Mouse (Mus musculus) MEL (cell line): ENCODE measurements at regions not wholly inside any gene's neighbourhood (a gene's known extent, or its start where the extent isn't known, plus 50 kb on each side); places are given as distances from the start of the nearest gene placed in this dataset.

Source experiments
- DNase-seq: peaks from one replicate; pipeline ENCODE4 v3.0.0; 2011; ENCODE audit warnings: low read depth, low spot score
- H3K27ac ChIP-seq: 2 replicates; pipeline ENCODE4 v1.5.1; 2012; ENCODE audit warnings: low read depth, mild to moderate bottlenecking, control low read depth, low read length, moderate library complexity; ENCODE audit not compliant: control insufficient read depth
- H3K27me3 ChIP-seq, 2 experiments: fragments of 150-350 bp in 1 of 2; sonication (generic) in 1 of 2; 2 replicates each; pipeline ENCODE4 v1.6.1; 2012; ENCODE audit warnings: low read length in 2 of 2, mild to moderate bottlenecking in 2 of 2, improper control_type of control experiment in 1 of 2, moderate library complexity in 1 of 2; ENCODE audit not compliant: insufficient read depth in 2 of 2, control insufficient read depth in 1 of 2
- H3K36me3 ChIP-seq, 2 experiments: 2 replicates each; pipeline ENCODE4 v1.6.1; 2012 to 2014; ENCODE audit warnings: low read length in 2 of 2, improper control_type of control experiment in 1 of 2, inconsistent platforms in 1 of 2, mild to moderate bottlenecking in 1 of 2; ENCODE audit not compliant: insufficient read depth in 2 of 2, control insufficient read depth in 1 of 2
- H3K4me1 ChIP-seq, 2 experiments: fragments of 150-350 bp in 1 of 2; sonication (generic) in 1 of 2; 2 replicates each; pipeline ENCODE4 v1.6.1; 2012; ENCODE audit warnings: low read length in 2 of 2, improper control_type of control experiment in 1 of 2, mild to moderate bottlenecking in 1 of 2; ENCODE audit not compliant: insufficient read depth in 2 of 2, control insufficient read depth in 1 of 2
- H3K4me3 ChIP-seq, 2 experiments: fragments of 150-350 bp in 1 of 2; sonication (generic) in 1 of 2; 2 replicates each; pipeline ENCODE4 v1.5.1; 2012; ENCODE audit warnings: low read depth in 2 of 2, low read length in 2 of 2, mild to moderate bottlenecking in 2 of 2, moderate library complexity in 2 of 2, control low read depth in 1 of 2, improper control_type of control experiment in 1 of 2; ENCODE audit not compliant: control insufficient read depth in 1 of 2, insufficient read depth in 1 of 2
- H3K79me2 ChIP-seq: 2 replicates; pipeline ENCODE4 v1.6.1; 2012; ENCODE audit warnings: mild to moderate bottlenecking, low read length, moderate library complexity; ENCODE audit not compliant: control insufficient read depth, poor library complexity, insufficient read depth
- H3K9ac ChIP-seq: 2 replicates; pipeline ENCODE4 v1.6.1; 2012; ENCODE audit warnings: low read depth, mild to moderate bottlenecking, control low read depth, low read length, moderate library complexity; ENCODE audit not compliant: control insufficient read depth, poor library complexity, severe bottlenecking
- H3K9me3 ChIP-seq: fragments of 150-350 bp; sonication (generic); replicated peaks from 2 replicates; pipeline ENCODE4 v1.6.1; 2012; ENCODE audit warnings: mild to moderate bottlenecking, low read length, improper control_type of control experiment, moderate library complexity; ENCODE audit not compliant: insufficient read depth
- BHLHE40 ChIP-seq: IDR thresholded peaks from 2 replicates; pipeline ENCODE4 v1.6.1; 2012; ENCODE audit warnings: low read depth, mild to moderate bottlenecking, inconsistent platforms, low read length, improper control_type of control experiment, borderline replicate concordance
- CHD2 ChIP-seq: IDR thresholded peaks from 2 replicates; pipeline ENCODE4 v1.6.1; 2011; ENCODE audit warnings: low read length, improper control_type of control experiment
- CTCF ChIP-seq, 3 experiments: IDR thresholded peaks in 2 of 3; conservative IDR thresholded peaks in 1 of 3; 2 replicates each; pipeline ENCODE4 v1.5.1; 2011 to 2012; ENCODE audit warnings: low read length in 3 of 3, low read depth in 2 of 3, mild to moderate bottlenecking in 2 of 3, improper control_type of control experiment in 1 of 3, inconsistent platforms in 1 of 3, mixed read lengths in 1 of 3, moderate library complexity in 1 of 3; ENCODE audit not compliant: control insufficient read depth in 1 of 3, insufficient read depth in 1 of 3, poor library complexity in 1 of 3, severe bottlenecking in 1 of 3
- HCFC1 ChIP-seq: IDR thresholded peaks from 2 replicates; pipeline ENCODE4 v1.6.1; 2012; ENCODE audit warnings: low read depth, mild to moderate bottlenecking, inconsistent platforms, low read length, improper control_type of control experiment, moderate library complexity
- MXI1 ChIP-seq: IDR thresholded peaks from 2 replicates; pipeline ENCODE4 v1.6.1; 2011; ENCODE audit warnings: mild to moderate bottlenecking, low read depth, low read length, improper control_type of control experiment
- MYC ChIP-seq: IDR thresholded peaks from 2 replicates; pipeline ENCODE4 v1.6.1; 2011; ENCODE audit warnings: low read depth, mild to moderate bottlenecking, low read length, improper control_type of control experiment, moderate library complexity
- POLR2AphosphoS2 ChIP-seq: IDR thresholded peaks from 2 replicates; pipeline ENCODE4 v1.6.1; 2011; ENCODE audit warnings: low read length, improper control_type of control experiment
- POLR2AphosphoS5 ChIP-seq: IDR thresholded peaks from 2 replicates; pipeline ENCODE4 v1.6.1; 2012; ENCODE audit warnings: low read depth, borderline replicate concordance, mild to moderate bottlenecking, inconsistent platforms, low read length, moderate library complexity, mixed read lengths
- RCOR1 ChIP-seq: IDR thresholded peaks from 2 replicates; pipeline ENCODE4 v1.6.1; 2012; ENCODE audit warnings: low read depth, mild to moderate bottlenecking, inconsistent platforms, low read length, improper control_type of control experiment
- SMC3 ChIP-seq: IDR thresholded peaks from 2 replicates; pipeline ENCODE4 v1.6.1; 2011; ENCODE audit warnings: low read depth, low read length, improper control_type of control experiment
- TAL1 ChIP-seq: IDR thresholded peaks from 2 replicates; pipeline ENCODE4 v1.6.1; 2012; ENCODE audit warnings: mild to moderate bottlenecking, inconsistent platforms, low read length, moderate library complexity, mixed read lengths
- TBP ChIP-seq: IDR thresholded peaks from 2 replicates; pipeline ENCODE4 v1.8.0; 2011; ENCODE audit warnings: low read depth, low read length, improper control_type of control experiment
- ZC3H11A ChIP-seq: IDR thresholded peaks from 2 replicates; pipeline ENCODE4 v1.6.1; 2012; ENCODE audit warnings: low read depth, mild to moderate bottlenecking, inconsistent platforms, low read length, improper control_type of control experiment
- ZKSCAN1 ChIP-seq: IDR thresholded peaks from 2 replicates; pipeline ENCODE4 v1.6.1; 2012; ENCODE audit warnings: low read depth, mild to moderate bottlenecking, inconsistent platforms, low read length, improper control_type of control experiment, moderate library complexity
- ZMIZ1 ChIP-seq: IDR thresholded peaks from 2 replicates; pipeline ENCODE4 v1.6.1; 2012; ENCODE audit warnings: low read depth, mild to moderate bottlenecking, inconsistent platforms, low read length, improper control_type of control experiment, moderate library complexity

GRCm38 (mm10) chr12:54572866-54573265 lies 83.5 kb downstream of the Sptssa start:
- Histone ChIP-seq H3K79me2 (no peaks in the 10 kb centered on the region), H3K36me3 (no peaks in the 10 kb centered on the region), H3K4me3 (no peak overlapping the region), H3K27me3 (peaks cover 0 to 1% of the 10 kb centered on the region in 2 experiments; a peak in 1 of 4 replicates), H3K9me3 (no peaks in the 10 kb centered on the region), H3K4me1 (no peaks in the 10 kb centered on the region), H3K9ac (no peak overlapping the region), H3K27ac (no peak overlapping the region)
- TF ChIP-seq MXI1 (no peak), RCOR1 (no peak), ZKSCAN1 (no peak), MYC (no peak), HCFC1 (no peak)
- DNase-seq = no peak

GRCm38 (mm10) chr12:54568078-54568931 lies 88.1 kb downstream of the Sptssa start:
- no peak overlapping the region for H3K27ac ChIP-seq
- no peak overlapping the region for H3K9ac ChIP-seq
- no peak for DNase-seq
- H3K4me1 ChIP-seq = no peaks in the 10 kb centered on the region
- TF ChIP-seq TAL1 (no peak), MXI1 (no peak)
- no peaks in the 10 kb centered on the region for H3K36me3 ChIP-seq
- no peaks in the 10 kb centered on the region for H3K79me2 ChIP-seq
- H3K27me3 ChIP-seq = no peaks in the 10 kb centered on the region
- no peaks in the 10 kb centered on the region for H3K9me3 ChIP-seq
- H3K4me3 ChIP-seq = no peak overlapping the region

DNA sequence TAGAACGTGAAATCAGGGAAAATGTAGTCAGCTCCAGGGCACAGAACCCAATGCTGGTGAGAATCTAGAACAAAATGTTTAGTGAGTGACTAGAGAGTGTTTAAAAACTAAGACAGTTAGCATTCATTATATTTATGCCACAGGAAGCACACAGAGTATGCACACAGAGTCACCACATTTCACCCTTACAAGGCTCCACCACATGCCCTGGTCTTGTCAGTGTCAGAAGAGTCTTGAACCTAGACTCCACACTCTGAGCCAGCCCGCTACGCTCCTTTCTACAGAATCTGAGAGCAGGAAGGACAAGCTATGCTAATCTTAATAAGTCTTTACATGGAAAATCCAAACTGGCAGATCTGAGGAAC lies 89.0 kb downstream of the Sptssa start:
- Histone ChIP-seq H3K79me2 (no peaks in the 10 kb centered on the region), H3K4me1 (no peaks in the 10 kb centered on the region), H3K9ac (no peak overlapping the region), H3K27ac (no peak overlapping the region), H3K27me3 (no peaks in the 10 kb centered on the region), H3K36me3 (no peaks in the 10 kb centered on the region), H3K4me3 (no peak overlapping the region), H3K9me3 (no peaks in the 10 kb centered on the region)
- no peak for DNase-seq
- TF ChIP-seq ZC3H11A (no peak), ZMIZ1 (no peak), CHD2 (no peak), SMC3 (no peak), POLR2AphosphoS2 (no peak), POLR2AphosphoS5 (no peak), TBP (no peak), TAL1 (no peak), MXI1 (no peak), CTCF (IDR thresholded peaks at IDR 0.05 in 2 of 3, conservative IDR thresholded peaks at IDR 0.05 in 1 of 3; ENCODE audit: control insufficient read depth in 1 of 3, insufficient read depth in 1 of 3, low read depth in 2 of 3, low read length in 3 of 3, poor library complexity in 1 of 3, severe bottlenecking in 1 of 3) (no peak), BHLHE40 (no peak), ZKSCAN1 (no peak)
